Mouse (Mus musculus) ES-E14 (cell line): ENCODE measurements around the gene Dhx30.

Experiments
- CHD2 ChIP-seq: IDR thresholded peaks from 2 replicates; pipeline ENCODE4 v1.6.1; 2014; ENCODE audit warnings: mild to moderate bottlenecking, low read depth, low read length, inconsistent platforms
- HCFC1 ChIP-seq: IDR thresholded peaks from 2 replicates; pipeline ENCODE4 v1.6.1; 2012; ENCODE audit warnings: low read length, inconsistent platforms, borderline replicate concordance; ENCODE audit not compliant: insufficient read depth
- MAFK ChIP-seq: IDR thresholded peaks from 2 replicates; pipeline ENCODE4 v1.6.1; 2014; ENCODE audit warnings: mild to moderate bottlenecking, low read depth, low read length, inconsistent platforms; ENCODE audit not compliant: insufficient read depth
- ZC3H11A ChIP-seq: IDR thresholded peaks from 2 replicates; pipeline ENCODE4 v1.6.1; 2012; ENCODE audit warnings: low read depth, mild to moderate bottlenecking, inconsistent platforms, low read length, borderline replicate concordance
- ZNF384 ChIP-seq: IDR thresholded peaks from 2 replicates; pipeline ENCODE4 v1.6.1; 2012; ENCODE audit warnings: low read depth, low read length, inconsistent platforms

GRCm38 (mm10) chr9:110084201-110084964 lies 33.2 kb downstream of the Dhx30 start:
- no peak for TF ChIP-seq ZNF384
- TF ChIP-seq CHD2: no peak
- no peak for TF ChIP-seq MAFK
- TF ChIP-seq ZC3H11A: no peak
- no peak for TF ChIP-seq HCFC1
